Mouse (Mus musculus) CD8-positive naive resting alpha-beta T cell, adult 2 months (primary cell): ENCODE results near the gene Slc16a5.

Source experiments
- DNase-seq, 2 experiments: peaks; one replicate each; pipeline ENCODE4 v3.0.0; 2022; ENCODE audit warnings: low read depth in 2 of 2, low spot score in 2 of 2

The Slc16a5 gene

DNA sequence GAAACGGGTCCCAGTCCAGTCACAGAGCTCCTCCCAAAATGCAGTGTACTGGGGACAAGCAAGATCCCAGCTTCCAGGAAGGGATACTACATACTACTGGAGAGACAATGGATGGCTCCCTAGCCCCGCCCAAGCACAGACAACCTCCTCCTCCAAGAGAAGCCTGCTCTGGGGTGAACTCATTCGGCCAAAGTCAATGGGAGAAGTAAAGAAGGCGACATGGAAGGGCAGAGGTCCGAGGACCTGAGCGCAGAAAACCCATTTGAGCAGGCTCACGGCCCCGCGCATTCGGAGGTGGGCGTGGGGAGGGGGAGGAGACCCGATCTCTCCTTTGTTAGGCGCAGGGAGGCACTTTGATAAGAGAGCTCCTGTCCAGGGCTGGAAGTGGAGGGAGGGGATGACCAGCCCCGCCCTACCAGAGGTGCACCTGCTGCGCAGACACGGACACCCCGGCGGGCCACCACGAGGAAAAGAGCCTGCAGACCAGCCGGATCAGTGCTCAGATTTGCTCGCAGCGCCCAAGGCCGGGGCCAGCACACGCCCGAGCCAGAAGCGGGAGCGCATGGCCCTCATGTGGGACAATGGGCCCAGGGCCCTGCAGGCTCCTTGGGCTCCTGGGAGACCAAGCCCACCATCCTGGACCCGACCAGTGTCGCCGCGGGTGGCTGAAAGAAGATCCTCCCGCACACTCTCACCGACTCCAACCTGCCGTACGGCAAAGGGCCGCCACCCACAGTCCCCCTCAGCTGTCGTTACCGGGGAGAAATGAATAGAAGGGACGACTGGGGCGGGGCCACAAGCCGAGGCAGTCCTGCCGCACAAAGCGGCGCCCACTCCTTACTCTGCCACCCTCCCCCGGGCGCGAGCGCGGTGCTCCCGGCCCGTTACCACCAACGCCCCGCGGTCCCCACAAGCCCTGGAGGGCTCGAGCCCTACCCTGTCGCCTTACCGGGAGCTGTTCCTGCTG, 51.3 kb downstream of the Slc16a5 start:
- peak in 1 of 2 experiments; percentile 23 for DNase-seq

DNA sequence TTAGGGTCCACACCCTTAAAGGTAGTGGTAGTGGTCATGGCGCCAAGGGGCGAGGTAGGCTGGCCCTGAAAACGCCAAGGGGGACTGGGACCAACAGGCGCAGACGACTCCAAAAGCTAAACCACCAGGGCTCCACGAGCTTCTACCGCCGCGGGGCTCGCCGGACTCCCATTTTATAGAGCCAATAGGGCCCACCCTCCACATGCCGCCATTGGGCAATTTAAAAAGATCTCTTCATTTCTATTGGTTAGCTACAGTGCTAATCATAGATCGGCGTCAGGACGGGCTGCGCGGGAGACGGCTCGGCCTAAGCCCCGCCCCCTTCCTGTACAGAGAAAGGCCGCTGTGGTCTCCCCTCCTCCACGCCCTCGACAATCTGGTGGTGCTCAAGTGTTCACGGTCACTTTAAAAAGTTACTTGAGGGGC, 52.0 kb downstream of the Slc16a5 start, which contains the start of gene Jpt1:
TSS of gene Jpt1 (minus strand) at position 150 of the 426 bp plus-strand sequence.
- DNase-seq = peak; percentile 96 to 98

DNA sequence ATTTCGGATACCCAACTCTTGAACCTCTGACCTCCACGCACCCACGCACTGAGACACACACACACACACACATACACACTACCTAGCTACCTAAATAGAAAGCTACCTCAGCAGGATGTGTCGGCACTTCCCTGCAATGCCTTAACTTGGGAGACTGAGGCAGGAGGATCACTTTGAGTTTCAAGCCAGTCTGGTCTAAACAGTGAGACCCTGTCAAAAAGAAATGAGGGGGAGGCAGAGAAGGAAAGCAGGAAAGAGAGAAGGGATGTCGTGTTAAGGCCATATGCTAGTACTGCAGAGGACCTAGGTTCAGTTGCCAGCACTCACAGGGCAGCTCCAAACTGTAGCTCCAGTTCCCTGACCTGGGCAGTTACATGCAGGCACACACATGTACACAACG, 52.7 kb downstream of the Slc16a5 start:
- DNase-seq = no peak

DNA sequence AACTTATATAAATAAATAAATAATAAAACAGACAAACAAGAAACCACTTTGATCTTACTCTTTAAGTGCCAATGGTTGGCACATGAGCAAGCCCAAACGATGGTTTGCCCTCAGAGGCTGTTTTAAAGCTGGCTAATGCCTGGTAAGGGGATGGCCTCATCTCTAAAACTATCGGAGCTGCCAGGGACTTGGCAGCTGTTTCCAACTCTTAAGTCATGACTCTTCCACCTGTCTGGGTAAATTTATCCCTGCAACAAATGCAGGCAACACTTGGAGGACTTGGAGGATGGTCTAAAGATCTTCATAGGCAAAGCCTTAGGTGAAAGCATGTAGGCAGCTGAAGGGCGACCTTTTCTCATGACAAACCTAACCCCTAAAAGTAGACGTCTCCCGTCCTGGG, 54.7 kb downstream of the Slc16a5 start:
- no peak for DNase-seq

DNA sequence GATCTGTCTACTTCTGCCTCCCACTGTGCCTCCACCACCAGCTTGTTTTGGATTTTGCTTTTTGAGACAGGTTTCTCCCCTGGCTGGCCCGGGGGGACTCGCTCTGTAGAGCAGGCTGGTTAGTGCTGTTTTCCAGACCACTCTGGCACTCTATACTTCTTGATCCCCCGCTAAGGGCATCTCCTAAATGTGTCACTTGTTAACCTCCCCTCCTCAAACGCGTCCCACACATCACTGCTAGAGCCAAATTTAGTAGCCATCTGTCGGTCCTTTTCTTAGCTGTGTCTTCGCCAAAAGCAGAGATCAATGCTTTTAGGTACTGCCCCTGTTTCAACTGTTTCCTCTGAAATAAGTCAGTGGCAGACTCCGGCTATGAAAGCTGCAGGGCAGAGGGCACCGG, 56.4 kb downstream of the Slc16a5 start:
- no peak for DNase-seq

DNA sequence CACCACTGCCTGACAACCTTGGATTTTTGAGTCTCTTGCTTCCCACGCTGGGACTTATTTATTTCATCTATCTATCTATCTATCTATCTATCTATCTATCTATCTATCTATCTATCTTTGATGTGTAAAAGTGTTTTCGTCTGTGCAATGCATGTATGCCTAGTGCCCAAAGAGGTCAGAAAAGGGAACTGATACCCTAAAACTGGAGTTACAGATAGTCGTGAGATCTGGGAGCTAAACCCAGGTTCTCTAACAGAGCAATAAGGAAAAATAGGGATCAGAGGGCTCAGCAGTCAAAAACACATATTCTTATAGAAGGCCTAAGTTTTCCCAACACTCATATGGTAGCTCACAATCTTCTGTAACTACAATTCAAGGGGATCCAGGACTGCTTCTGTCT, 57.3 kb downstream of the Slc16a5 start:
- DNase-seq = no peak

DNA sequence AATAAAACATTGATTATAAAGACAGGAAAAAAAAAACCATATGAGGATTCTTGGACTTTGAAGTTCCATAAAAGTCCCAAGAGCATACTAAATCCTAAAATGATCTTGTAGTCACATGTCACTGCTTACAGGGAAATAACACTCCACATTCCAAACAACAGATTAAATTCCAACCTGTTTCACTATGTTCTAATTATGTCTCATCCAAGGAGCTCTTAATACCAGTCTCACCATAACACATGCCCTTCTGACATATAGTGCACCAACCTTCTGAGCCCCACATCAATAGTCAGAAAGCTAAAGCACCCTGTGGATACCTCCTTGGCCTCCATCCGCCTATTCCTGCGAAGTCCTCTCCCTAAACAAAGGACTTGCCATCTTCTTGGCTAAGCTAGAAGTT, 57.9 kb downstream of the Slc16a5 start:
- no peak for DNase-seq

DNA sequence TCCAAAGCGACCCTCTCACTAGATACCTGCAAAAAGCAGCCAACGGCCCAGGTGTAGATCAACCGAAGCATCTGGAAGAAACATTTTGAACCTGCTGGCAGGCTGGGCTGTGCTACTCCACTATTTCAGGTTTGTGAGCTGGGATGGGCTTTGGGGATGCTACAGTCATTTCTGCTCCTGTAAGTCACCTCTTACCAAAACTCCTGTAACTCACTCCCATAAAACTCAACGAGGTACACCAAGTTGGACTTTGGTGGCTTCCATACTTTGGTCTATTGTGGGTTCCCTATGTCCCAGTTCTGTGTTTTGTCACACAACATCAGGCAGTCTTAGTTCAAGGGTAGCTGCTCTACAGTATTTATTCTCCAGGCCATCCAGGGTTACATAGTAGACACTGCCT, 58.8 kb downstream of the Slc16a5 start:
- no peak for DNase-seq

DNA sequence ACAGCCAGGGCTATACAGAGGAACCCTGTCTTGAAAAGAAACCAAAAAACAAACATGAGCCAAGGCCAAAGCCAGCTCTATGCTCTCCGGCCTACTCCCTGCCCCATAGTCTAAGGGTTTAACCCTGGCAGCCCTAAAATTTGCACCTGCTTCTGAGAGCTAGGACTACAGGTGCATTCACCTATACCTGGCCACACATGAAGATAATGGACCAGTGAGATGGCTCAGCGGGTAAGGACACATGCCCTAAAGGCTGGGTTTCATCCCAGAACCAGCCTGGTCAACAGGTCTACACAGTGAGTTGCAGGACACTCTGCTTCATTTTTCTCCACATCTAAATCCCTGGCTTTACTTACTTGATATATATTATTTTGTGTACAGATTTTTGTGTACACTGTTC, 60.0 kb downstream of the Slc16a5 start:
- no peak for DNase-seq

DNA sequence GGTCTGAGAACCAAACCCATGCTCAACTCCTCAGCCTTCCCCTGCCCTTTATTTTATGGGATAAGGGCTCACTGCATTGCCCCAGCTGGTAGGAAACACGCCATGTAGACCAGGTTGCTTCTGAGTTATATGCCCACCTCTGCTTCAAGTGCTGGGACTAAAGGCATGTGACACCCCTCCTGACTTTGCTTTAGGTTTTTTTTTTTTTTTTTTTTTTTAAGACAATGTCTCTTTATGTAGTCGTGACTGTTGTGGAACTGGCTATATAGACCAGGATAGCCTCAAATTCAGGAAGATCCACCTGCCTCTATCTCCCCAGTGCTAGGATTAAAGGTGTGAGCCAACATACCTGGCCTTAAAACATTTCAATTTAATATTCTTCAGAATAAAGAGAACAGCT, 60.4 kb downstream of the Slc16a5 start:
- DNase-seq = no peak
